9 mouse cellular contexts compared by ENCODE assay signal in the genomic region with DNA sequence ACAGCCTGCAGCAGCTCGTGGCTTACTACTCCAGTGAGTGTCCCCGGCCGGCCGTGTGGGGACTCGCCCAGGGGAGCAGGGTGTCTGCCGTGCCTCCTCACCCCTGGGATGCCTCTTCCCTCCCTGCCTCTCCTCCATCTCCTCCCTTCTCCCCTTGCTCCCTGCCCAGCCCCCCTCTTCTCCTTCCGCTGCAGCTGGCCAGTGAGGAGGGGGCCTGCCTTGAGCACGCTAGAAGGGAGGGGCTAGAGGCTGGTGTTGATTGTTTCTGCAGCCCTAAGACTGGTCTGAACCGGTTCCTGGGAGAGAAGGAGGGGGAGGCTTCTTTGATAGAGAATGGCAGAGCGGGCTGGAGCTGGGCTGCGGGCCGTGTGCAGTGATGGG. TPM values are rescaled to one million over a fixed set of nuclear protein-coding genes. Genes with fewer than 3 reads are reported as not detected.
DNase-seq lines count a peak whose midpoint lies in the region; ATAC-seq and TF ChIP-seq lines count a peak whose summit lies in the region.
"Had no signal": no experiment of that assay in that cellular context is flagged by ENCODE, and none has a peak within 500 bp of the region (broad histone marks: within the 10 kb centered on the region; RNA-seq: fewer than 3 reads in every experiment).

No protein-coding gene starts in this region.

- DNase-seq in heart, postnatal 14 days = no peak
- peak; percentile 97 for DNase-seq in midbrain, postnatal 0 days (ENCODE audit: low spot score)
- DNase-seq in cerebellum, adult 8-10 months = no peak
- DNase-seq in cerebellum, adult 2 months = no peak

- ATAC-seq in heart, embryonic 11.5 days (replicated peaks; ENCODE audit: insufficient number of reproducible peaks, low FRiP score, low TSS enrichment) = peak; percentile 81
- ATAC-seq in megakaryocyte, adult 5-6 weeks (ENCODE audit: poor library complexity, severe bottlenecking) = no peak
- ATAC-seq in hindbrain, embryonic 13.5 days (ENCODE audit: low FRiP score) = peak; percentile 94
- peak; percentile 94 for ATAC-seq in midbrain, postnatal 0 days (ENCODE audit: low FRiP score)

- intact Hi-C loops in heart, postnatal 14 days (cut with DNase I) = no loop called here

- no peak for TF ChIP-seq POLR2A in cerebellum, adult 2 months (IDR thresholded peaks at IDR 0.05; ENCODE audit: borderline replicate concordance, insufficient read depth, low read length)

- H3K4me3 ChIP-seq in heart, embryonic 11.5 days (ENCODE audit: low read depth, low read length) = 0 out of 2 replicates have a peak overlapping the region, but pooled peaks have one; percentile 18
- peak overlapping the region; percentile 4 for H3K4me3 ChIP-seq in megakaryocyte, embryonic 14.5 days (replicated peaks)
- H3K4me3 ChIP-seq in hindbrain, embryonic 13.5 days = peak overlapping the region; percentile 5; the same call in 1 of the 2 replicates
- H3K4me3 ChIP-seq in midbrain, postnatal 0 days (ENCODE audit: low read depth, low read length) = no peak overlapping the region
- H3K4me3 ChIP-seq in cerebellum, adult 2 months (replicated peaks; ENCODE audit: insufficient read depth, low read depth, low read length) = no peak overlapping the region
- H3K4me3 ChIP-seq: erythroblast, embryonic 14.5 days had no signal

- peak overlapping the region; percentile 46 for H3K4me2 ChIP-seq in heart, embryonic 11.5 days
- peak overlapping the region; percentile 40 for H3K4me2 ChIP-seq in hindbrain, embryonic 13.5 days
- H3K4me2 ChIP-seq in midbrain, postnatal 0 days (ENCODE audit: low read depth, low read length, poor library complexity, severe bottlenecking) = 0 out of 2 replicates have a peak overlapping the region, but pooled peaks have one; percentile 12

- H3K36me3 ChIP-seq in heart, embryonic 11.5 days (ENCODE audit: control insufficient read depth, insufficient read depth, low read length) = peaks cover 11% of the 10 kb centered on the region
- H3K36me3 ChIP-seq in megakaryocyte, embryonic 14.5 days (replicated peaks; ENCODE audit: low read length) = peaks cover 100% of the 10 kb centered on the region
- peaks cover 68% of the 10 kb centered on the region for H3K36me3 ChIP-seq in hindbrain, embryonic 13.5 days
- H3K36me3 ChIP-seq in midbrain, postnatal 0 days (ENCODE audit: insufficient read depth, low read length) = peaks cover 53% of the 10 kb centered on the region

- H3K9me3 ChIP-seq in heart, embryonic 11.5 days (replicated peaks; ENCODE audit: control insufficient read depth, low read length) = no peaks in the 10 kb centered on the region
- no peaks in the 10 kb centered on the region for H3K9me3 ChIP-seq in megakaryocyte, embryonic 14.5 days
- H3K9me3 ChIP-seq in hindbrain, embryonic 13.5 days = no peaks in the 10 kb centered on the region
- H3K9me3 ChIP-seq in midbrain, postnatal 0 days (ENCODE audit: low read length) = no peaks in the 10 kb centered on the region

- H3K9ac ChIP-seq in heart, embryonic 11.5 days (ENCODE audit: low read depth, low read length) = peak overlapping the region; percentile 59; the same call in 1 of the 2 replicates
- H3K9ac ChIP-seq in hindbrain, embryonic 13.5 days = peak overlapping the region; percentile 75
- peak overlapping the region; percentile 48 for H3K9ac ChIP-seq in midbrain, postnatal 0 days (replicated peaks; ENCODE audit: low read length, poor library complexity, severe bottlenecking)

- peak overlapping the region; percentile 80 for H3K27ac ChIP-seq in heart, embryonic 11.5 days (ENCODE audit: low read depth, low read length)
- H3K27ac ChIP-seq in hindbrain, embryonic 13.5 days = peak overlapping the region; percentile 99
- H3K27ac ChIP-seq in midbrain, postnatal 0 days (ENCODE audit: low read depth, low read length) = peak overlapping the region; percentile 96
- no peak overlapping the region for H3K27ac ChIP-seq in cerebellum, adult 2 months (ENCODE audit: insufficient read depth, low read length)

- 3% methylated on average over 12 of the region's 12 CpGs for WGBS in heart, embryonic 11.5 days (ENCODE audit: insufficient replicate concordance)
- 0% methylated on average over 10 of the region's 12 CpGs for WGBS in hindbrain, embryonic 13.5 days
- WGBS in midbrain, postnatal 0 days = 2% methylated on average over 11 of the region's 12 CpGs
- WGBS in cerebellum, adult 2 months = 59% methylated on average over 12 of the region's 12 CpGs

- H3K27me3 ChIP-seq in heart, embryonic 11.5 days (ENCODE audit: control insufficient read depth, insufficient read depth, low read length) = no peaks in the 10 kb centered on the region
- H3K27me3 ChIP-seq in megakaryocyte, embryonic 14.5 days (replicated peaks) = peaks cover 7% of the 10 kb centered on the region
- H3K27me3 ChIP-seq in hindbrain, embryonic 13.5 days = no peaks in the 10 kb centered on the region
- no peaks in the 10 kb centered on the region for H3K27me3 ChIP-seq in midbrain, postnatal 0 days (ENCODE audit: insufficient read depth, low read length)
- no peaks in the 10 kb centered on the region for H3K27me3 ChIP-seq in cerebellum, adult 2 months (ENCODE audit: control insufficient read depth, insufficient read depth, low read length)

- H3K4me1 ChIP-seq in heart, embryonic 11.5 days (ENCODE audit: control insufficient read depth, insufficient read depth, low read length) = peaks cover 36% of the 10 kb centered on the region
- peaks cover 45% of the 10 kb centered on the region for H3K4me1 ChIP-seq in megakaryocyte, embryonic 14.5 days
- H3K4me1 ChIP-seq in hindbrain, embryonic 13.5 days (replicated peaks) = peaks cover 67% of the 10 kb centered on the region
- H3K4me1 ChIP-seq in midbrain, postnatal 0 days (ENCODE audit: insufficient read depth, low read length) = peaks cover 28% of the 10 kb centered on the region
- H3K4me1 ChIP-seq in cerebellum, adult 2 months (ENCODE audit: control insufficient read depth, insufficient read depth, low read length) = no peaks in the 10 kb centered on the region

- TF ChIP-seq CTCF in midbrain, postnatal 0 days (IDR thresholded peaks at IDR 0.05) = no peak
- no peak for TF ChIP-seq CTCF in cerebellum, adult 2 months (IDR thresholded peaks at IDR 0.05; ENCODE audit: borderline replicate concordance, insufficient read depth, low read depth, low read length)

RNA-seq across cellular contexts. Expression of a gene that starts 46.5 kb away (rescaled TPM):
- polyA plus RNA-seq in heart, embryonic 11.5 days (2014; fragmentation: Nextera tagmentation; extraction: Ambion mirVana) = 4.7 and 6.2 TPM in 2 replicates
- 1 to 10 TPM; 5.5 to 6.9 TPM for total RNA-seq in heart, postnatal 14 days (2021)
- polyA plus RNA-seq in megakaryocyte, embryonic 14.5 days (2012; ENCODE audit: insufficient read depth, low replicate concordance) = 186 and 225 TPM in 2 replicates
- total RNA-seq in megakaryocyte, adult 5-6 weeks (2015) = 0.11 TPM in 1 of 2 replicates, not detected in the other
- 0.26 TPM in 1 of 2 replicates, not detected in the other for total RNA-seq in megakaryocyte, adult 5-6 weeks (2017)
- 31.3 and 31.8 TPM in 2 replicates for polyA plus RNA-seq in hindbrain, embryonic 13.5 days (2015; fragmentation: Nextera tagmentation; extraction: Ambion mirVana)
- total RNA-seq in midbrain, postnatal 0 days (2014; rRNA removed) = 129 and 137 TPM in 2 replicates
- polyA plus RNA-seq in midbrain, postnatal 0 days (2015; fragmentation: Nextera tagmentation; extraction: Ambion mirVana) = 26.1 and 26.6 TPM in 2 replicates
- 47.0 and 48.3 TPM in 2 replicates for polyA plus RNA-seq in cerebellum, adult 2 months (2012; rRNA removed)

Comparison
In these comparisons a context has a peak if more than half of its experiments do, and no peak if none do; other contexts are left out.
1. H3K4me3 ChIP-seq: peak in heart, embryonic 11.5 days (single experiment), megakaryocyte, embryonic 14.5 days (single experiment) and hindbrain, embryonic 13.5 days (single experiment); none in midbrain, postnatal 0 days (single experiment) and cerebellum, adult 2 months (single experiment).
2. Peak in every context shown above with its lines, with median percentiles within 50 percentile points of each other: H3K4me2 ChIP-seq and H3K9ac ChIP-seq.